Mouse (Mus musculus) midbrain, postnatal 0 days (tissue): ENCODE results near the gene Zfp418. TPM values are rescaled to one million over a fixed set of nuclear protein-coding genes. Genes with fewer than 3 reads are reported as not detected.

Source experiments
- polyA plus RNA-seq: library from polyadenylated mRNA; unstranded; fragments of >200 nt; fragmentation: Nextera tagmentation; extraction: Ambion mirVana; gene quantifications from 2 replicates; pipeline ENCODE4 v1.2.1, GENCODE M21; 2015
- total RNA-seq: library from RNA; depleted of rRNA; stranded (reverse); fragments of >200 nt; gene quantifications from 2 replicates; pipeline ENCODE4 v1.2.3, GENCODE M21; 2014; rRNA removed

Gene Zfp418
- total and polyA plus RNA-seq, 2 experiments from 2014 or later: 0.99 to 4.5 TPM

Other genes starting within 250 kb of the Zfp418 start
- not detected in 2 replicates for gene Aurkc, start 176.0 kb upstream of the Zfp418 start, total RNA-seq
- not detected in 2 replicates for gene Aurkc, start 176.0 kb upstream of the Zfp418 start, polyA plus RNA-seq
- 18.6 and 21.1 TPM in 2 replicates for gene Zfp954, start 49.8 kb upstream of the Zfp418 start, total RNA-seq
- gene Zfp954, start 49.8 kb upstream of the Zfp418 start, polyA plus RNA-seq: 13.5 and 14.9 TPM in 2 replicates
- gene Zfp773, start 34.6 kb upstream of the Zfp418 start, total RNA-seq: 3.9 and 4.1 TPM in 2 replicates
- gene Zfp773, start 34.6 kb upstream of the Zfp418 start, polyA plus RNA-seq: 5.2 TPM in 2 replicates
- 7.2 and 9.9 TPM in 2 replicates for gene Zfp772, start 38.7 kb downstream of the Zfp418 start, total RNA-seq
- 5.4 and 6.0 TPM in 2 replicates for gene Zfp772, start 38.7 kb downstream of the Zfp418 start, polyA plus RNA-seq
- gene Vmn2r29, start 76.0 kb downstream of the Zfp418 start, total RNA-seq: 1.1 and 2.5 TPM in 2 replicates
- gene Vmn2r29, start 76.0 kb downstream of the Zfp418 start, polyA plus RNA-seq: 1.4 and 2.5 TPM in 2 replicates
- gene Gm45844, start 107.0 kb downstream of the Zfp418 start, total RNA-seq: 13.1 and 13.6 TPM in 2 replicates
- gene Gm45844, start 107.0 kb downstream of the Zfp418 start, polyA plus RNA-seq: 11.4 and 11.7 TPM in 2 replicates
- 154 and 180 TPM in 2 replicates for gene Clcn4, start 129.5 kb downstream of the Zfp418 start, total RNA-seq
- 211 and 217 TPM in 2 replicates for gene Clcn4, start 129.5 kb downstream of the Zfp418 start, polyA plus RNA-seq
- not detected in 2 replicates for gene Vmn2r30, start 166.3 kb downstream of the Zfp418 start, total RNA-seq
- not detected in 2 replicates for gene Vmn2r30, start 166.3 kb downstream of the Zfp418 start, polyA plus RNA-seq
- gene Gm45783, start 203.2 kb downstream of the Zfp418 start, total RNA-seq: not detected in 2 replicates
- gene Gm45783, start 203.2 kb downstream of the Zfp418 start, polyA plus RNA-seq: not detected in 2 replicates
- not detected in 2 replicates for gene Vmn2r31, start 228.4 kb downstream of the Zfp418 start, total RNA-seq
- gene Vmn2r31, start 228.4 kb downstream of the Zfp418 start, polyA plus RNA-seq: not detected in 2 replicates